Mouse (Mus musculus): ENCODE data around the gene Selplg.
"Not testable (repeated sequence)": the region's sequence is repeated elsewhere in the genome, so short reads cannot be mapped to it uniquely, and the experiment has no call there.

Gene Selplg

DNA sequence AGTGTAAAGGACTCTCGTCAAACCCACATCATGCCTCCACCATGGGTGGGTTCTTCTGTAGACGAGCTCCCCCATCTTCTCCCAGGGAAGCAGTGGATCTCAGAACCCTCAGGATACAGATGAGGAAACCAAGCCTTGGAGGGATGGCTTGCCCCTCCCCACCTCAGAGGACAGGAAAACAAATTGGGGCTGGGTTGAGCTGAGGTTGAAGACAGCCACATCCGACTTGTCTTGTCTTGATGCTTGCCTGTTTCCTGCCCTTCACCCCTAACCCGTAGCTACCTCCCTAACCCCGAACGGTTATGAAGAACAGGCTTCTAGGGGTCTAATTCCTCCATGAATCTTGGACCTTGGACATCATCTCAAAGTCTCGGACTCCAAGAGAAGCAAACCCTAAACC, 6.9 kb downstream of the Selplg start:
- DNase-seq (ENCODE audit: low spot score in 2 of 2), result no peak

DNA sequence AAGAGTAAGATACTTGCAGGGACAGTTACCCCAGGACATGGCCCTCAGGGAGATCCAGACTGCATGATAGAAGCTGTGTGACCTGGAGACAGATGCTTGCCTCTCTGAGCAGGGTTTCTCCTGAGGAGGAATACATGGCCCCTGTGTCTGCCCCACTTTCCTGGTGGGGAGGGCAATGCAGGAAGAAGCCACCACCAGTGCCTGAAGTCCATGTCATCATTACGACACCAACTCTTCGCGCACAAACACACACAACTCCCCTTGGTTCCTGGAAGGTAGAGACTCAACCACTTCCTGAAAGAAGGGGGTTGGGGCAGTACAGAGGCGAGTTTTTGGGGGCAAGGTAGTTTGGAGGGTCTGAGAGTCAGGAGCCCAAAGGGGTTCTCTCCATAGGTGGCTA, 8.2 kb downstream of the Selplg start:
- DNase-seq (ENCODE audit: low spot score in 2 of 2), result no peak

DNA sequence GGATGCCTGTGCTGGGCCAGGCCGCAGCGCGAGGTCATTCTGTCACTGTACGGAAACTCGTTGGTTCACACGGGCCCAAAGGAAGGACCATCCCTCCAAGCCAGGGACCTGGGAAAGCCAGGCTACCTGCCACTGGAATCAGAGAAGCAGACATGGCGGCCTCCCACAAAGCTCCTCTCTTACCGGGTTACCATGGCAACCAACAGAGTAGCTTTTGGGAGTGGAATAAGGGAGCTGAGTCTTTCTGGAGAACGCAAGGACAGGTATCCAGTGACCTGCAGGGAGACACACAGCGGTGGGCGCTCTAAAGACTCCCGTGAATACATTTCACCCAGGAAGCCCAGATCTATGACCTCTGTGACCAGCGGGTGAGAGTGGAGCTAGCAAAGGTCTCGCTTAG, 13.9 kb downstream of the Selplg start:
- DNase-seq (ENCODE audit: low spot score in 2 of 2), result no peak

DNA sequence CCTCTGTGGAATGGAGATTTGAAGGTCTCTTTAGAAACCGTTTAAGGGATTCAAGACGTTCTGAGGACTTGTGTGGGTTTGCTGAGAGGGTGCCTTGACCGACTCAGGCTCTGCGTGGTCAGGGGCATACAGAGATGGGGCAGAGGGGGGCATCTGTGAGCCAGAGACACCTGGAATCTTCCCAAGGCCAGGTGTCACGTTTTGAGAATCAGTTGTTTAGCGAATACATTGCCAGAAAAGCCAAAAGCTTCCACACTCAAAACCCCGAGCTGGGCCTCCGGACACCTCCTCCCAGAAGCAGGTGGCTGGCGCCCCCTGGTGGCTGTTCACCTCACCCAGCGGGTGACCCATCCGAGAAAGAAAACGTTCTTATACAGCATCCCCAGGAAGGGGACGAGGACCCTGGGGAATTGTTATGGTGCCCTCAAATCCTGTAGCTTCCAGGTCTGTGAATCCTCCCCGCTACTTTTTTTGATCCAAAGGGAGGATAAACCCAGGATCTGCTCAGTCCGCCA, 16.7 kb downstream of the Selplg start:
- peak in 1 of 2 experiments; percentile 56 for DNase-seq (ENCODE audit: low spot score in 2 of 2)

DNA sequence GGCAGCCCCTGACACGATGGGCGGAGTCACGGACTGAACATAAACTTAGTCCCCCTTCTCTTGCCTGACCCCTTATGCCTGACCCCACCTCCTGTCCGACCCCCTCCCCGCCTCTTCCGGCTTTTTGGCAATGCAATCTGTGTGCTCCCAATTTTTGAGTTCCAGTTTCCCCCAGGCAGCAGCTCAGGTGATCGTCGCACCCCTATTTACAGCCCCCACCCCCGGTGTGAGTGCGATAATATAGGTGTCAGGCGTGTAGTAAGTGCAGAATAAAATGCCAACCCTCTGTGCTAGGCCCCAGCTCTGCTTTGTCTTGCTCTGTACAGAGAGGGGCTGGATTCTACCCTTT, 17.4 kb downstream of the Selplg start:
- DNase-seq (ENCODE audit: low spot score in 2 of 2), result no peak

DNA sequence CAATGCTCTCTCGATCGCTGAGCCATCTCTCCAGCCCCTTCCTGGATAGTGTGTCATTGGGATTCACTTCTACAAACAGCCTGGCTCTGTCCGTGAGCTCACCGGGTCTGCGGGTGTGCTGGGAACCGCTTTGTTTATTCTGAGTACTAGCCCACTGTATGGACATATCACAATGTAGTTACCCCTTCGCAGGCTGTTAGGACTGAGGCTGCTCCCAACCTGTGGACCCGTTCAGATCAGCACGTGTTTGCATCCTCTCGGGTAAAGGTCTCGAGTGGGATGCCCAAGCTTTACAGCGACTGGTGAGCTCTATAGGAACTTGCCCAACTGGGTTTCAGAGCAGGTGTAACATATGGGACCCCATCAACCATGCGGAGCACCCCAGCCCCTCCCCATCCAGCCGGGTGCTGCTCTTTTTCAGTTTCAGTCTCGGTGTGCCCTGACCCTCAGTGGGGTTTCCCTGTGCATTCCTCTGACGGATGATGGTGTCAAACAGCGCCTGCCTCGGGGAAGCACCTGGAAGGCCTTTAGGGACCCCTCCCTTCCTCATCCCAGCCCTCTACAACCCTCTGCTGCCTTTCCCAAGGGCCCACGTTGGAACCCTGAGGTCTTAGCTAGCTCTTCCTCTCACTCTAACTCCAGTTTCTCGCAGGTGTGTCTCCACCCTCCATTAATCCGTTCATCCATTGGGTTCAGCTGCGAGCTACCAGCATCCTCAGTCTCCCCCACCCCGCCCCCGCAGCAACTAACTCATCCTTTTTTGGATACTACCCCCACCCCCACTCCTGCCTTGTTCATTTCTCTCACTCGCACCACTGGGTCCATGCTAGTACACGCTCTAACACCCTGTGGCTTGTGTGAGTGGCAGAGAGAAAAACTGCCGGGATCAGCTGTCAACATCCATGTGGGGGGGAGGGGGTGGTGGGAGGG, 18.1 kb downstream of the Selplg start:
- no peak for DNase-seq (ENCODE audit: low spot score in 2 of 2)

DNA sequence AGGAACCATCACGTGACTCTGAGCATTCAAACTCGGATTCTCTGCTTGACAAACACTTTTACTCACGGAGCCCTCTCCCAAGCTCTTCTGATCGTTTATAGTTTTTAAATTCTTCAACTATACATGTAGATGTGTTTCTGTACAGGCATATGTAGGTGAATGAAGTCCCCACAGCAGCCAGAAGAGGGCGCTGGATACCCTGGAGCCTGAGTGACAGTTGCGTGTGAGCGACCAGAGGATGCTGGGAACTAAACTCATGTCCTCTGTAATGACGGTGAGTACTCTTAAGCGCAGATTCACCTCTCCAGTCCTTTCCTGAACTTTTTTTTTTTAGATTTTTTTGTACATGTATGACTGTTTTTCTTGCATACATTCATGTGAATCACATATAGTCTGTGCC, 18.8 kb downstream of the Selplg start:
- DNase-seq (ENCODE audit: low spot score in 2 of 2), result no peak

DNA sequence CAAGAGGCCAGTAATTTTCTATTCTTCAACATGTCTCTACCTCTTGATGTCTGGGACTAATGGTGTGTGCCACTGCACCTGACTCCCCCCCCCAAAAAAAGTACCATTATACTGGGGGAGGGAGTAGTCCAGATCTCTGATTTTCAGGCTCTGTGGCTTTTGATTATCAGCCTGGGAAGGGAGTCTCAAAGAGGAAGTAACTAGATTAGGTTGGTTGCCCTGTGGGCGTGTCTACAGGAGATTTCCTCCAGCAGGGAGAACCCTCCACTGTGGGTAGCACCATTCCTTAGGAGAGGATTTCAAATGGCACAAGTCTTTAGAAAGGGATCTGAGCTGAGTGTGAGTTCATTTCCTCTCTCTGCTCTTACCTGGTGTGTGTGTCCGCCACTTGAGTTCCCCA, 19.8 kb downstream of the Selplg start:
- no peak for DNase-seq (ENCODE audit: low spot score in 2 of 2)

DNA sequence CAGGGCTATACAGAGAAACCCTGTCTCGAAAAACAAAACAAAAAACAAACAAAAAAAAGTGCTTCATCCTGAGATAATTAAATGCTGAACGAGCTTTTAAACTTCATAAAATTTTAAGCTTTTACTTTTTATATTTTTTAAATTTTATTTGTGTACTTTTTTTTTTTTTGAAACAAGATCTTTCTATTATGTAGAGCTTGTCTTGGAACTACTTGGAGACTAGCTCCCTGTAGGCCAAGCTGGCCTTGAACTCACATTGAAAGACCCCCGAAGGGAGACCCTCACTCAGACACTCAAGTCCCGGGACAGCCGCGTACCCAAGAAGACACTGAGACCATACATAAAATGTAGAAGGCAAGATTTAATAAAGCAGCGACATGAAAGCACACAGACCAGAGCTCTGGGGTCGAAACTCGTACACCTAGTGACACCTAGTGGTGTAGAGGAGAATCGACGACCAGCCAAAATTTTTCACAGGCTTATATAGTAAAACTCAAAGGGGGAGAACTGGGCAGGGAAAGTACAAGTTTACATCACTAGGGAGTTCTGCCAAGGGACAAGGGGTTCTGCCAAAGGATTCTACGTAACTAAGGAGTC, 20.5 kb downstream of the Selplg start:
- DNase-seq (ENCODE audit: low spot score in 2 of 2), result not testable (repeated sequence)

DNA sequence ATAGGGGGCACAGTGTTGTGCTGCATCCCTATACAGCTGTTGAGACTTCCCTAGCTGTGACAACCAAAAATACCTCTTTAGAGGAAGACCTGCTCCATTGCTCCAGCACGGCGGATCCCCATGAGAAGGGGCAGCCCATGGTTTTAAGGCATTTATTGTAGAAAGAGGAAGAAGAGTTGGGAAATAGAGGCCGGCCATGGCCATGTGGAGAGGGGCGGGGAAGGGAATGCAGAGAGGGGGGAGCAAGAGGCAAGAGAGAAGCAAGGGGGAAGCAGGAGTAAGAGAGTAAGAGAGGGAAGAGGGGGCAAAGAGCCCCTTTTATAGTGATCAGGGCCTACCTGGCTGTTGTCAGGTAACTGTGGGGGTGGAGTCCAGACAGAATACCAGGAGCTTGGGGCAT, 22.3 kb downstream of the Selplg start:
- no peak for DNase-seq (ENCODE audit: low spot score in 2 of 2)

DNA sequence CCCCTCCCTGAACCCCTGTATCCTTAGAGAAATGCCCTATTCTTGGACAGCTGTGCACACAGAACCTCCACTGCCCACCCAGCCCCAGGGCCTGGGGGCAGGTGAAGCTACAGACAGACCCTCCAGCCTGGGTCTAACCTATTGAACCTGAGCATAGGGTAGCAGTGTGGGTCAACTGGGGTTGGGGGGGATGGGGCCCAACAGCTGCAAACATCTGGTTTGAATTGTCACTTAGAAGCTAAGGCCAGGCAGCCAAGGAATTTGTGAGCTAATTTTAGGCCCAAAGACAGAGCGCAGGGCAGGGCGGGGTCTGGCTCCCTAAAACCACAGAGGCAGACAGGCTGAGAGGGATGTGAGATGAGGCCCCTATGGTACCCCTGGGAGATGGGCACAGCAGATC, 24.3 kb downstream of the Selplg start:
- DNase-seq (ENCODE audit: low spot score in 2 of 2), result no peak

DNA sequence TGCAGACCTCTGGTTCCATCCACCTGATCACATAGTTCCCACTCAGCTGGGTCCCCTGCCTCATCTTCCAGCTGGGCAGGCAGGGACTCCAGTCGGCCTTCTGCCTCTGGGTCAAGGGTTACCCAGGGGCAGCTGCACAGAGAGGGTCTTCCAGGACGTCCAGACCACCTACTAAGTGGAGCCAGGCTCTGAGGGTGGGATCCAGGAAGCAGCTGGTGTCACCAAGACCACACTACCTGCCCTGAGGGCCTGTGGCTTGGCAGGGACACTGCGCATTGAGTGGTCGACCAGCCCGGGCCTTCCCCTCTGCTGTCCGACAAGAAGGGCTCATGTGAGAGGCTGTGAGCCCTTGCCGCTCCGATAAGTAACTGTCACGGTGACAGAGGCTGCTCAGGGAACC, 24.7 kb downstream of the Selplg start:
- DNase-seq (ENCODE audit: low spot score in 2 of 2), result no peak

DNA sequence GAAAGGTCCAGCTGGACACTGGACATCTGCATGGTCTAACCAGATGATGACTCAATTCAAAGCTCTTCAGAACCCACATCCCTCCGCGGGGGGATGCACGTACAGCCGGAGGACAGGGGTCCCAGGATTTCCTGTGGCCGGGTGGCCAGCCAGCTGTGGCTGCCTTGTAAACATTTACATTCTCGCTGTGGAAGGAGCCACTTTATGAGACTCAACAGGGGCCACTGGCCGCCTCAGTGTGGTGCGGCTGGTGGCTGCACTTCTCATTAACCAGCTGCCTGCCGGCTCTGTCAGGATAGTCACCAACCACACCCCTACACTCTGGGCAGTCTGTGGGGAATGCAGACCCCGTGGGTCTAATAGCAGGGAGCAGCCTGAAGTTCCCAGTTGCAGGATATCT, 26.0 kb downstream of the Selplg start:
- DNase-seq (ENCODE audit: low spot score in 2 of 2), result no peak

DNA sequence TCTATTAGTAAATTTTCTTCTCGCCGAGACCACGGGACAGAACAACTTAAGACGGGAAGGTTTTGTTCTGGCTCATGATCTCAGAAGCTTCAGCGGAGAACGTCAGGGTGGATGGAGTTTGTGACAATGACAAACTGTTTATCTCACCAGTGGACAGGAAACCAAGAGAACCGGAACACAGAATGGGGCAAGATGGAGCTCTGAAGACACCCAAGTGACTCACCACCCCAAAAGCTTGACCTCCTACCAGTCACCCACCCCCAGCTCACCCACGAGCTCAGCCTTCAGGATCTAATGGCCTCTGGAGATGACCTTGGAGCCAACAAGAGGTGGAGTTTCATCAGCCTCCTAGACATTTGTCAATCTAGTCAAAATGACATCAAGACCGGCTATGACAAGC, 27.1 kb downstream of the Selplg start:
- no peak for DNase-seq (ENCODE audit: low spot score in 2 of 2)

DNA sequence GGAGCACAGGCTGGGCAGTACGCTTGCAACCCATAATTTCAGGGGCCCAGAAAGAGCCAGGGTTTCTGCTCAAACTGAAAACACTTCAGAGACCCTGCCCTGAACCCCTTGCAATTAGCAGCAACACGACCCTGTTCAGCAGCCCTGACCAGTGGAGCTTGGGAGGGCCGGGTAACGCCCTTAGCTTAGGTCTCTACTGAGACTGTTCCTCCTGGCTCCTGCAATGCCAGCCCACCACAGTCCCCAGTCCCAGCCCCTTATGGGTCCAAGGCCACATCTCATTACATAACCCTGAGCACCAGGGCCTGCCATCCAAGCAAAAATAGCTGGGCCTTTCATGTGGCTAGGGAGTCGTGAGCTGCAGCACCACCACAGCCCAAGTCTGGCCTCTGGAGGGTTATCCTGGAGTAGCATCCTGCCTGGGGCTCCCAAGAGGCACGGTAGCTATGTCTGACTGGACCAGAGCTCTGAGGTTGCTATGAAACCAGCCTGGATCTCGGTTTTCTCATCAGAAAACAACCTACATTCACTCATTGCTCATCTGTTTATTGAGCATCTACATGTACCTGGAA, 28.0 kb downstream of the Selplg start:
- DNase-seq (ENCODE audit: low spot score in 2 of 2), result no peak

DNA sequence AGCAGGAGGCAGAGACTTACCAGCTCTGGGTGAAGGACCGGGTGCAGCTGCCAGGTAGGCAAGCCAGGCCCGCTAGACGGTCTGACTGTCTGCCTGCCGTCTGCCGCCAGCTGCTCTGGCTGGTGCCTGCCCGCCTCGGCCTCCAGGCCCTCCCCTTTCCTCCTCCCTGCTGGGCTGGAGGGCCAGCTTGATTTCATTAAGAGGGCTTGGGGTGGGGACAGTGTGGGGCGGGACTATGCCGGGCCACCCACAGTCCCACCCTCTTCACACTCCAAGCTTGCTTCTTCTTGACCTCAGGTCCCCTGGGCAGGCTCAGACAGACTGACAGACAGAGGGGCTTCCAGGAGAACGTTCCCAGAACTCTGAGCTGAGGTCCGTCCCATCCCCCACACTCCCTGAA, 32.2 kb downstream of the Selplg start, which contains the start of gene Tmem119:
Tmem119 (minus strand) TSS at position 237 of the 400 bp plus-strand sequence.
- DNase-seq (ENCODE audit: low spot score in 2 of 2), result no peak

DNA sequence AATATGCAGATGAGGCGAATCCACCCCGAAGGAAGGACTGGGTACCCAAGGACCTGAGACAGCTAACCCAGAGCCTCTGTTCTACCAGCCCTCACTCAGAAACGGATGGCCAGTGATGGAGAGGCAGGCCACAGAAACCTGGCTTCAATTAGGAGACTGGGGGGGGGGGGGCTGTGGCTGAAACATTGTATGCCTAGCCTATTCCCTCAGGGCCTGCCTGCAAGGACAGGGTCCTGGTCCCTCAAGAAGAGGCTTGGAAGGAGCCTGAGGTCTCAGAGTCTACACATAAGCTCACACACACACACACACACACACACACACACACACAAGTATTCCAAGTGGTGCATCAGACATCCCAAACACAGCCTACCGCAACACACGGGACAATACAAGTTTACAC, 32.8 kb downstream of the Selplg start:
- no peak for DNase-seq (ENCODE audit: low spot score in 2 of 2)

DNA sequence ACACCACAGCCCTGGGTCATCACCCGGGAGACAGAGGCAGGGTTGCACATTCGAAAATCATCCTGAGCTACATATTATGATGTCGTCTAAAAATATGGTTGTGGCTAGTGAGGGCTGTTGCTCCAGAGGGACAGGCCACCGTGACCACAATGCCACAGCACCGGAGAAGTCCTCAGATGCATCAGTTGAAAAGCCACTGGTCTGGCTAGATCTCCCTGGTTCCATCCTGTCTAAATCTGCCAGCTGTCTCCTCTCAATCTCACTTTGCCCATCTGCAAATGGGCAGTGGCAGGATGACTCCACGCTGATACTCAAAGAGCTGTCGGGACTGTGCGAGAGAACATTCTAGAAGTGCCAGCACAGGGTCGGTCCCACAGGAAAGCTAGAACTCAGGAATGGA, 33.9 kb downstream of the Selplg start:
- DNase-seq (ENCODE audit: low spot score in 2 of 2), result no peak

DNA sequence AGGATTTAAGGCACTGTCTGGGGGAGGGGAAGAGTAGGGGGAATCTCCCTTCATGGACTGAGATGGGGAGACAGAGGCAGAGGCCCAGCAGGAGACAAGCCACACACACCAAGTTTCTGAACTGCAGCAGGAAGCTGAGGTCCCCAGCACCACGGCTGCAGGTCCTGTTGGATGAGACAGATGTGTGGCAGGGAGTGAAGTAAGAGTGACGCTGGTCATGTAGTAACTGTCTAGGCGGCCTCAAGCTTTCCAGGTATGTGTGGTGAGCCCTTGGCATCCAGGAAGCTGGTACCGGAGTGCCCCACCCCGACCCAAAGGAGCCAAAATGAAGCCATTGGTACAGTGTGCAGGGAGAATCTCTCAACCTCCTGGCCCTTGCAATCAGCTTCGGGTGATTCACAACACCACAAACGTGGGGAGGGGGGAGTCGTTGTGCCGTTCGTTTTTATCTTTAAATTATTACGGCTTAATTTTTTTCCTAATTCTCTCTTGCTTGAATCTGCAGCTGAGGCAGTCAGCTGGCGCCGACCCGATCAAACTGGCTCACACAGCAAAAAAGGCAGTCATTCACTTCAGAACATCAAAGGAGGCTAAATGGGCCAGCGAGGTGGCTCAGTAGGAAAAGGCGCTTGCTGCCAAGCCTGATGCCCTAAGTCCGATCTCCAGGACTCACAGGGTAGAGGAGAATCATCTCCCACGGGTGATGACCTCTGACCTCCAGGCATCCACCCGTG, 35.1 kb downstream of the Selplg start:
- DNase-seq (ENCODE audit: low spot score in 2 of 2), result no peak

DNA sequence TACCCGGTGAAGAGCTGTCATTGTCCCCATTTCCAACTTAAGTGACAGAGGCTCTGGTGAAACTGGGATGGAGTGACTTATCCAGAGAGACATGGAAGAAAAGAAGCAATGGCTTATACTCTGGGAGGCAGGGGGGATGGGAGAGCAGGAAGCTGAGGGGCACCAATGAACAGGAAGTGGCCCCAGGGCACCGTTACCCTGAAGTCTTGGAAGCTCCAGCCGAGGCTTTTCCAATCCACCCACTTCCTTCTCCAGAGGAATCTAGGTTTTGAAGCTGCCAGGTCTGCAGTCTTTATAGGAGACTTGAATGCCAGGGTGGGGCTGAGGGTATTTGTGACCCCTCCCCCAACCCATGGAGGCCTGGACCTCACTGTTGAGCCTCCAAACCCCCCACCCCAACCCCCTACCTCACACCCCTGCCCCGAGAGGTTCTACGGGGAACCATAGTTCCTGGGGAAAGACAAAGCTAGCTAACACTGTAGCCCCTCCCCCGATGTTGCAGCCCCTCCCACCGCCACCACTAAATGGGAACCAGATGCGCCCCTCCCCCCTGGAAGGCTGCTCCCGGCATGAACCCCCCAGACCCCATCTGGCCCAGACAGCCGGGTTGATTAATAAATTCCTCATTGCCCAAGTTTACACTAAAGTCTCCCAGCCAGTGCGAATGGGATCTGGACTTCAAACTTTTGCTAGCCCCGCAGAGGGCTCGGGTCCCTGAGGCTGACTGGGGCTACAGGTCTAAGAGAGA, 35.9 kb downstream of the Selplg start:
- no peak for DNase-seq (ENCODE audit: low spot score in 2 of 2)

Measured in left cerebral cortex, adult 9 months (tissue).